Mouse (Mus musculus): ENCODE data around the gene Aldoc. TPM values are rescaled to one million over a fixed set of nuclear protein-coding genes. Genes with fewer than 3 reads are reported as not detected.

Gene Aldoc
- total RNA-seq, 4 experiments from 2014 or later, result 0.75 to 1.8 (median 1.3) TPM

- DNase-seq (ENCODE audit: low spot score), result no peak
Observed at GRCm38 (mm10) chr11:78360789-78361131, 38.0 kb downstream of the Aldoc start.

- DNase-seq (ENCODE audit: low spot score), result no peak
Observed at GRCm38 (mm10) chr11:78363309-78364007, 40.7 kb downstream of the Aldoc start.

- DNase-seq (ENCODE audit: low spot score), result no peak
Observed at GRCm38 (mm10) chr11:78364103-78364502, 41.3 kb downstream of the Aldoc start.

GRCm38 (mm10) chr11:78367456-78368225, 44.9 kb downstream of the Aldoc start:
- no peak for DNase-seq (ENCODE audit: low spot score)

GRCm38 (mm10) chr11:78370389-78370788, 47.6 kb downstream of the Aldoc start:
- no peak for DNase-seq (ENCODE audit: low spot score)

GRCm38 (mm10) chr11:78371711-78372110, 48.9 kb downstream of the Aldoc start:
- no peak for DNase-seq (ENCODE audit: low spot score)

- DNase-seq (ENCODE audit: low spot score), result no peak
Observed at GRCm38 (mm10) chr11:78372166-78372565, 49.4 kb downstream of the Aldoc start.

- no peak for DNase-seq (ENCODE audit: low spot score)
Observed at GRCm38 (mm10) chr11:78372610-78373009, 49.8 kb downstream of the Aldoc start.

- DNase-seq (ENCODE audit: low spot score), result no peak
Observed at GRCm38 (mm10) chr11:78374147-78374546, 51.4 kb downstream of the Aldoc start.

Other genes with a start within 250 kb of the Aldoc start
- gene Eral1, start 242.6 kb upstream of the Aldoc start, total RNA-seq (2022), result 10 to 100 TPM; 25.9 to 31.5 (median 28.5) TPM
- gene Fam222b, start 228.3 kb upstream of the Aldoc start, total RNA-seq (2022), result 10 to 100 TPM; 10.1 to 14.1 (median 12.5) TPM
- gene Traf4, start 157.4 kb upstream of the Aldoc start, total RNA-seq (2022), result 1 to 10 TPM; 3.4 to 4.3 (median 3.7) TPM
- gene Nek8, start 146.3 kb upstream of the Aldoc start, total RNA-seq (2022), result 1 to 10 TPM; 2.0 to 3.2 (median 2.3) TPM
- 1 to 10 TPM; 2.9 to 7.1 (median 5.0) TPM for gene Tlcd1, start 146.3 kb upstream of the Aldoc start, total RNA-seq (2022)
- 100 to 1,000 TPM; 760 to 870 (median 833) TPM for gene Rpl23a, start 139.4 kb upstream of the Aldoc start, total RNA-seq (2022)
- gene Rab34, start 134.5 kb upstream of the Aldoc start, total RNA-seq (2022), result 1 to 10 TPM; 6.8 to 8.7 (median 8.1) TPM
- gene Proca1, start 129.6 kb upstream of the Aldoc start, total RNA-seq (2022), result 1 to 10 TPM in 2 of 4 experiments, under 1 TPM in 2; 0.62 to 1.6 (median 0.98) TPM
- 10 to 100 TPM; 49.8 to 58.7 (median 53.6) TPM for gene Sdf2, start 77.2 kb upstream of the Aldoc start, total RNA-seq (2022)
- 10 to 100 TPM; 32.6 to 33.8 (median 32.7) TPM for gene Supt6, start 77.0 kb upstream of the Aldoc start, total RNA-seq (2022)
- gene 2610507B11Rik, start 61.2 kb upstream of the Aldoc start, total RNA-seq (2022), result 100 to 1,000 TPM; 201 to 242 (median 210) TPM
- gene BC030499, start 32.1 kb upstream of the Aldoc start, total RNA-seq (2022), result 1 to 10 TPM in 1 of 4 experiments, under 1 TPM in 3; 0.38 to 1.3 (median 0.61) TPM
- gene Spag5, start 21.4 kb upstream of the Aldoc start, total RNA-seq (2022), result under 1 TPM; 0.31 to 0.57 (median 0.46) TPM
- gene Pigs, start 5.4 kb downstream of the Aldoc start, total RNA-seq (2022), result 10 to 100 TPM; 24.6 to 27.1 (median 25.1) TPM
- gene Unc119, start 20.5 kb downstream of the Aldoc start, total RNA-seq (2022), result 1 to 10 TPM; 3.5 to 6.8 (median 4.8) TPM
- gene Foxn1, start 63.6 kb downstream of the Aldoc start, total RNA-seq (2022), result not detected
- gene Slc13a2, start 99.2 kb downstream of the Aldoc start, total RNA-seq (2022), result not detected
- gene Slc46a1, start 142.7 kb downstream of the Aldoc start, total RNA-seq (2022), result 1 to 10 TPM; 1.4 to 3.3 (median 1.9) TPM
- gene Sarm1, start 174.8 kb downstream of the Aldoc start, total RNA-seq (2022), result under 1 TPM; 0.38 to 0.81 (median 0.48) TPM
- 10 to 100 TPM; 14.3 to 19.1 (median 17.1) TPM for gene Vtn, start 176.1 kb downstream of the Aldoc start, total RNA-seq (2022)
- not detected for gene Sebox, start 180.5 kb downstream of the Aldoc start, total RNA-seq (2022)
- 10 to 100 TPM; 11.2 to 12.9 (median 12.5) TPM for gene Tmem199, start 189.2 kb downstream of the Aldoc start, total RNA-seq (2022)
- gene Poldip2, start 189.2 kb downstream of the Aldoc start, total RNA-seq (2022), result 100 to 1,000 TPM; 141 to 157 (median 151) TPM
- 10 to 100 TPM; 33.8 to 41.8 (median 37.6) TPM for gene Tnfaip1, start 213.4 kb downstream of the Aldoc start, total RNA-seq (2022)
- gene Ift20, start 213.4 kb downstream of the Aldoc start, total RNA-seq (2022), result 10 to 100 TPM; 30.3 to 36.6 (median 35.8) TPM
- gene Tmem97, start 227.8 kb downstream of the Aldoc start, total RNA-seq (2022), result 1 to 10 TPM; 3.4 to 5.5 (median 4.3) TPM

All from heart, adult 8-10 months (tissue).